7 mouse cellular contexts compared by ENCODE assay signal in the genomic region with DNA sequence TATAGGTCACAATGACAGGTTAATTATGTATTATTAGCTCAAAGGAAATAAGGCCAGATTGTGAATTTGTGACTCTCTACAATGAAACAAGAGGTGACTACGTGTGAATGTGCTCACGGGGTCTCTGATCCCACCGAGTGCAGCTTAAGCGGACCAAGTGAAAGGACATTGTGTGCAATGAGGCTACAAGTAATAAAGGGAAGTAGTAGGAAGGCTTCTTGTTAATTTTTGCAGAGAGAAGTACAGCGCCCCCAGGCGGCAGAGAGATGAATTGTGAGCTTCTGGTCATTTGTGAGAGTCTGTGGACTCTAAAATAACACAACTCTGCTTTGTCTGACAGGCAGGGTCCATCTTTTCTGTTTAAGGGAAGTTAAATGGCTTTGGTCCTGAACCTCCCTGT.
DNase-seq lines count a peak whose midpoint lies in the region; ATAC-seq lines count a peak whose summit lies in the region.

No protein-coding gene starts in this region.

- no peak overlapping the region for H3K4me3 ChIP-seq in kidney, embryonic 15.5 days (replicated peaks)
- no peak overlapping the region for H3K4me3 ChIP-seq in forebrain, embryonic 10.5 days

- ATAC-seq in kidney, embryonic 15.5 days (replicated peaks; ENCODE audit: low FRiP score) = no peak

- no peak overlapping the region for H3K9ac ChIP-seq in kidney, embryonic 15.5 days

- no peaks in the 10 kb centered on the region for H3K4me1 ChIP-seq in kidney, embryonic 15.5 days
- H3K4me1 ChIP-seq in forebrain, embryonic 10.5 days = peaks cover 21% of the 10 kb centered on the region

- H3K4me2 ChIP-seq in kidney, embryonic 15.5 days = no peak overlapping the region

- no peak overlapping the region for H3K27ac ChIP-seq in kidney, embryonic 15.5 days
- no peak overlapping the region for H3K27ac ChIP-seq in forebrain, embryonic 10.5 days

- WGBS in kidney, embryonic 15.5 days = 49% methylated on average over 6 of the region's 6 CpGs
- WGBS in forebrain, embryonic 10.5 days = 42% methylated on average over 6 of the region's 6 CpGs

- H3K9me3 ChIP-seq in kidney, embryonic 15.5 days (replicated peaks) = no peaks in the 10 kb centered on the region
- no peaks in the 10 kb centered on the region for H3K9me3 ChIP-seq in forebrain, embryonic 10.5 days

- peak; percentile 37 for DNase-seq in kidney, adult 18-20 months
- peak; percentile 42 for DNase-seq in CD4-positive helper T cell, adult 2 months (ENCODE audit: low read depth, low spot score)
- peak; percentile 58 for DNase-seq in NIH3T3 (ENCODE audit: low read depth)
- peak; percentile 56 for DNase-seq in forebrain, embryonic 10.5 days (ENCODE audit: extremely low spot score, low spot score)
- peak; percentile 61 for DNase-seq in layer of hippocampus, adult 9-11 months
- peak; percentile 71 for DNase-seq in retina, embryonic 14.5 days (ENCODE audit: low spot score)

- H3K27me3 ChIP-seq in kidney, embryonic 15.5 days = no peaks in the 10 kb centered on the region
- H3K27me3 ChIP-seq in forebrain, embryonic 10.5 days (ENCODE audit: poor library complexity, severe bottlenecking) = no peaks in the 10 kb centered on the region

- H3K36me3 ChIP-seq in kidney, embryonic 15.5 days = no peaks in the 10 kb centered on the region
- no peaks in the 10 kb centered on the region for H3K36me3 ChIP-seq in forebrain, embryonic 10.5 days (replicated peaks)
